Mouse (Mus musculus) stomach, postnatal 0 days (tissue): ENCODE data around the gene Mmp9.

Experiments
- CTCF ChIP-seq: IDR thresholded peaks from 2 replicates; pipeline ENCODE4 v1.5.1; 2016; ENCODE audit warnings: antibody characterized with exemption, low read depth, mild to moderate bottlenecking, moderate library complexity
- EP300 ChIP-seq: optimal IDR thresholded peaks from 2 replicates; pipeline ENCODE3; 2016; ENCODE audit warnings: antibody characterized with exemption

DNA sequence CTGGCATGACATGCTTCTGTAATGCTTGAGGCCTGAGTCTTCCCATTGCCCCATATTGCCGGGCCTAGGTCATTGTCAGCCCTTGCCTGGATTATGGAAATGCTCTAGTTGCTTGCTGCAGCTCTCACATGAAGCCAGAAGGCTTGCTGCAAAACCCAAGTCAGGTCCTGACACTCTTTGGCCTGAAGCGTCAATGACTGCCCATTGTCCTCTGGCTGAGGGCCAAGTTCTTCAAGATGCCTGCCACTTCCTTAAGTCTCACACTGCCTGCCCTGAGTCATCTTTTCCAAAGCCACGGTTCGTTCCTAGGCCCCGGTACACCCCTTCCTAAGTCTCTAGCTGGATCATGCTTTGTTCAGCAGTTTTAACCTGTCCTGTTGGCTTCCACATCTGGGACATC is 32.1 kb downstream of the Mmp9 start:
- TF ChIP-seq CTCF, result no peak
- no peak for TF ChIP-seq EP300
